Comparison of ENCODE assay signal across 25 mouse cellular contexts in genomic region chr11:73267267-73267666, GRCm38 (mm10). TPM values are rescaled to one million over a fixed set of nuclear protein-coding genes. Genes with fewer than 3 reads are reported as not detected.
A peak's percentile ranks its signal among the peaks of the same experiment; 100 is the strongest.
DNase-seq lines count a peak whose midpoint lies in the region; ATAC-seq and TF ChIP-seq lines count a peak whose summit lies in the region.
"Had no signal": no experiment of that assay in that cellular context is flagged by ENCODE, and none has a peak within 500 bp of the region (broad histone marks: within the 10 kb centered on the region; RNA-seq: fewer than 3 reads in every experiment).

Trpv3 (plus strand) TSS chr11:73267388.

- ATAC-seq in embryonic facial prominence, embryonic 14.5 days (ENCODE audit: low read depth) = no peak
- peak; percentile 90 for ATAC-seq in intestine, embryonic 15.5 days
- peak; percentile 76 for ATAC-seq in stomach, embryonic 15.5 days (ENCODE audit: insufficient read depth, low FRiP score, low read depth)
- ATAC-seq: forebrain, embryonic 14.5 days; hindbrain, postnatal 0 days had no signal

- no peaks in the 10 kb centered on the region for H3K9me3 ChIP-seq in embryonic facial prominence, embryonic 14.5 days (ENCODE audit: control insufficient read depth, low read length)
- no peaks in the 10 kb centered on the region for H3K9me3 ChIP-seq in embryonic facial prominence, embryonic 10.5 days
- no peaks in the 10 kb centered on the region for H3K9me3 ChIP-seq in intestine, embryonic 15.5 days
- H3K9me3 ChIP-seq in stomach, embryonic 15.5 days = no peaks in the 10 kb centered on the region
- H3K9me3 ChIP-seq: heart, embryonic 13.5 days; midbrain, embryonic 12.5 days; neural tube, embryonic 15.5 days had no signal

- H3K27ac ChIP-seq in embryonic facial prominence, embryonic 14.5 days (replicated peaks; ENCODE audit: low read depth, low read length) = no peak within 1 kb of the TSS
- no peak within 1 kb of the TSS for H3K27ac ChIP-seq in embryonic facial prominence, embryonic 10.5 days (replicated peaks)
- no peak within 1 kb of the TSS for H3K27ac ChIP-seq in intestine, embryonic 15.5 days
- H3K27ac ChIP-seq in stomach, embryonic 15.5 days = no peak within 1 kb of the TSS
- H3K27ac ChIP-seq: heart, embryonic 13.5 days; hindbrain, postnatal 0 days; midbrain, embryonic 12.5 days; neural tube, embryonic 15.5 days had no signal

- H3K4me2 ChIP-seq in embryonic facial prominence, embryonic 14.5 days (ENCODE audit: low read depth, low read length) = no peak within 1 kb of the TSS
- H3K4me2 ChIP-seq in intestine, embryonic 15.5 days (replicated peaks) = no peak within 1 kb of the TSS
- no peak within 1 kb of the TSS for H3K4me2 ChIP-seq in stomach, embryonic 15.5 days
- H3K4me2 ChIP-seq: heart, embryonic 13.5 days; liver, embryonic 11.5 days; midbrain, embryonic 12.5 days; neural tube, embryonic 15.5 days had no signal

- no peaks in the 10 kb centered on the region for H3K27me3 ChIP-seq in embryonic facial prominence, embryonic 14.5 days (replicated peaks; ENCODE audit: control insufficient read depth, insufficient read depth, low read length)
- H3K27me3 ChIP-seq in embryonic facial prominence, embryonic 10.5 days (replicated peaks; ENCODE audit: low read depth, poor library complexity, severe bottlenecking) = no peaks in the 10 kb centered on the region
- H3K27me3 ChIP-seq in C2C12 (ENCODE audit: control insufficient read depth, insufficient read depth, insufficient read length) = no peaks in the 10 kb centered on the region
- no peaks in the 10 kb centered on the region for H3K27me3 ChIP-seq in intestine, embryonic 15.5 days (replicated peaks)
- no peaks in the 10 kb centered on the region for H3K27me3 ChIP-seq in stomach, embryonic 15.5 days (replicated peaks)
- H3K27me3 ChIP-seq: midbrain, embryonic 12.5 days; neural tube, embryonic 15.5 days had no signal

- no peaks in the 10 kb centered on the region for H3K36me3 ChIP-seq in embryonic facial prominence, embryonic 14.5 days (ENCODE audit: control insufficient read depth, insufficient read depth, low read length)
- H3K36me3 ChIP-seq in embryonic facial prominence, embryonic 10.5 days (replicated peaks) = no peaks in the 10 kb centered on the region
- H3K36me3 ChIP-seq in C2C12 (ENCODE audit: control insufficient read depth, insufficient read depth) = no peaks in the 10 kb centered on the region
- no peaks in the 10 kb centered on the region for H3K36me3 ChIP-seq in intestine, embryonic 15.5 days
- H3K36me3 ChIP-seq in stomach, embryonic 15.5 days = no peaks in the 10 kb centered on the region
- H3K36me3 ChIP-seq: heart, embryonic 13.5 days; midbrain, embryonic 12.5 days; neural tube, embryonic 15.5 days had no signal

- no peaks in the 10 kb centered on the region for H3K79me3 ChIP-seq in C2C12 (ENCODE audit: low read depth)

- TF ChIP-seq CTCF in C2C12 (IDR thresholded peaks at IDR 0.05; ENCODE audit: control insufficient read depth, insufficient read depth, insufficient read length) = no peak

- H3ac ChIP-seq in C2C12 (ENCODE audit: control insufficient read depth, insufficient read length, low read depth) = no peak within 1 kb of the TSS

- DNase-seq in embryonic facial prominence, embryonic 14.5 days (ENCODE audit: low spot score) = peak; percentile 45
- DNase-seq in embryonic facial prominence, embryonic 10.5 days (ENCODE audit: low spot score) = no peak
- no peak for DNase-seq in retina, postnatal 1 day
- DNase-seq in embryo, embryonic 9.5 days (ENCODE audit: extremely low spot score) = no peak
- no peak for DNase-seq in kidney, postnatal 25 days
- DNase-seq: adrenal gland, postnatal 36 days; cerebellum, postnatal 14 days; embryo, embryonic 11 days; heart, adult 11 months; heart, postnatal 4 days; kidney, adult 9 months; kidney, postnatal 4 days; lung, adult 2 months; lung, postnatal 4 days; thymus, postnatal 25 days had no signal

- H3K79me2 ChIP-seq in C2C12 (ENCODE audit: control insufficient read depth, insufficient read depth) = no peaks in the 10 kb centered on the region

- H3K4me1 ChIP-seq in embryonic facial prominence, embryonic 14.5 days (ENCODE audit: control insufficient read depth, insufficient read depth, low read length) = no peaks in the 10 kb centered on the region
- H3K4me1 ChIP-seq in embryonic facial prominence, embryonic 10.5 days = no peaks in the 10 kb centered on the region
- H3K4me1 ChIP-seq in intestine, embryonic 15.5 days (replicated peaks) = no peaks in the 10 kb centered on the region
- H3K4me1 ChIP-seq in stomach, embryonic 15.5 days = 0 out of 2 replicates have a peak, but pooled peaks cover 4% of the 10 kb centered on the region
- H3K4me1 ChIP-seq: midbrain, embryonic 12.5 days; neural tube, embryonic 15.5 days had no signal

- no peak within 1 kb of the TSS for H3K9ac ChIP-seq in embryonic facial prominence, embryonic 14.5 days (ENCODE audit: low read depth, low read length)
- no peak within 1 kb of the TSS for H3K9ac ChIP-seq in intestine, embryonic 15.5 days
- no peak within 1 kb of the TSS for H3K9ac ChIP-seq in stomach, embryonic 15.5 days
- H3K9ac ChIP-seq: heart, embryonic 13.5 days; midbrain, embryonic 12.5 days; neural tube, embryonic 15.5 days had no signal

- WGBS in embryonic facial prominence, embryonic 14.5 days = 77% methylated on average over 7 of the region's 7 CpGs
- 85% methylated on average over 7 of the region's 7 CpGs for WGBS in embryonic facial prominence, embryonic 10.5 days
- 69% methylated on average over 7 of the region's 7 CpGs for WGBS in intestine, embryonic 15.5 days
- 66% methylated on average over 7 of the region's 7 CpGs for WGBS in stomach, embryonic 15.5 days

- H3K4me3 ChIP-seq in embryonic facial prominence, embryonic 14.5 days (ENCODE audit: low read depth, low read length) = no peak within 1 kb of the TSS
- H3K4me3 ChIP-seq in embryonic facial prominence, embryonic 10.5 days = no peak within 1 kb of the TSS
- no peak within 1 kb of the TSS for H3K4me3 ChIP-seq in C2C12 (ENCODE audit: insufficient read depth, poor library complexity, severe bottlenecking)
- no peak within 1 kb of the TSS for H3K4me3 ChIP-seq in intestine, embryonic 15.5 days (replicated peaks)
- no peak within 1 kb of the TSS for H3K4me3 ChIP-seq in stomach, embryonic 15.5 days (replicated peaks)
- H3K4me3 ChIP-seq: erythroblast, embryonic 14.5 days; heart, embryonic 13.5 days; midbrain, embryonic 12.5 days; neural tube, embryonic 15.5 days had no signal

TF ChIP-seq in C2C12, 6 proteins besides CTCF, POLR2A, EP300 and RAD21:
- TF ChIP-seq CEBPB (IDR thresholded peaks at IDR 0.05; ENCODE audit: low read depth) (no peak), USF1 (IDR thresholded peaks at IDR 0.05; ENCODE audit: low read depth) (peak; percentile 23), MYOG (IDR thresholded peaks at IDR 0.05; ENCODE audit: control insufficient read depth, extremely low read depth, insufficient read length) (no peak), MYOD1 (IDR thresholded peaks at IDR 0.05; ENCODE audit: control insufficient read depth, insufficient read length, low read depth) (peak; percentile 14)

RNA-seq across cellular contexts. Expression of gene Trpv3, which starts in this region (rescaled TPM):
- polyA plus RNA-seq in embryonic facial prominence, embryonic 14.5 days (2014; fragmentation: Nextera tagmentation; extraction: Ambion mirVana) = 0.26 and 0.28 TPM in 2 replicates
- polyA plus RNA-seq in embryonic facial prominence, embryonic 10.5 days (2016; fragmentation: Nextera tagmentation; extraction: Ambion mirVana) = 0.04 TPM in 1 of 2 replicates, not detected in the other
- polyA plus RNA-seq in C2C12 (2012; fragmentation: generic; extraction: Trizol) = under 0.01 TPM
- polyA plus RNA-seq in intestine, embryonic 15.5 days (2015; fragmentation: Nextera tagmentation; extraction: Ambion mirVana) = 0.04 and 0.10 TPM in 2 replicates
- polyA plus RNA-seq in stomach, embryonic 15.5 days (2015; fragmentation: Nextera tagmentation; extraction: Ambion mirVana) = 0.12 and 0.22 TPM in 2 replicates
- polyA plus RNA-seq: forebrain, embryonic 14.5 days; heart, embryonic 13.5 days had no signal

Comparison
In these comparisons a context has a peak if more than half of its experiments do, and no peak if none do; other contexts are left out.
1. Peak in DNase-seq in embryonic facial prominence, embryonic 14.5 days; RNA of the gene not detected or under 1 TPM.
2. Peak in ATAC-seq in intestine, embryonic 15.5 days; RNA of the gene not detected or under 1 TPM.
3. Peak in ATAC-seq in stomach, embryonic 15.5 days; RNA of the gene not detected or under 1 TPM.